Mouse (Mus musculus) NIH3T3 (cell line): ENCODE data around the gene Gcgr.
"Not testable (repeated sequence)": the region's sequence is repeated elsewhere in the genome, so short reads cannot be mapped to it uniquely, and the experiment has no call there.

Source experiments
- DNase-seq: peaks from one replicate; pipeline ENCODE4 v3.0.0-alpha.2; 2012; ENCODE audit warnings: low read depth

Gene Gcgr

DNA sequence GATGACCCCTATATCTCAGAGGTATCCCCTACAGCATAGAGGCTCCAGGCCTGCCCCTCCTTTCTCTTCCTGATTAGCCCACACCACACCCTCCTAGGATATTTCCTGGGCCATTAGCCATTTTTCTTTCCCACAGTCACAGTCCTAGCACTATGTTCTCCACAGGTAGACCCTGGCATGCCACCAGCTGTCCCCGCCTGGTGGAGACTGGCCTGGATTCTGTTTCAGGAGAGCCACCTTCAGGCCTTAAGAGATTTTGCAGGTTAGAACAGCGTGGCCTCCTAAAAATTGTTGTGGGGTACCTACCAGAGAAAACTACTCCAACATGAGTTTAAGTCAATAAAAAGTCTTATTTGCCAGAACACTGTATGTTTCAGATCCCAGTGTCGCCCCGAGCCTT is 23.6 kb upstream of the Gcgr start:
- DNase-seq: no peak

DNA sequence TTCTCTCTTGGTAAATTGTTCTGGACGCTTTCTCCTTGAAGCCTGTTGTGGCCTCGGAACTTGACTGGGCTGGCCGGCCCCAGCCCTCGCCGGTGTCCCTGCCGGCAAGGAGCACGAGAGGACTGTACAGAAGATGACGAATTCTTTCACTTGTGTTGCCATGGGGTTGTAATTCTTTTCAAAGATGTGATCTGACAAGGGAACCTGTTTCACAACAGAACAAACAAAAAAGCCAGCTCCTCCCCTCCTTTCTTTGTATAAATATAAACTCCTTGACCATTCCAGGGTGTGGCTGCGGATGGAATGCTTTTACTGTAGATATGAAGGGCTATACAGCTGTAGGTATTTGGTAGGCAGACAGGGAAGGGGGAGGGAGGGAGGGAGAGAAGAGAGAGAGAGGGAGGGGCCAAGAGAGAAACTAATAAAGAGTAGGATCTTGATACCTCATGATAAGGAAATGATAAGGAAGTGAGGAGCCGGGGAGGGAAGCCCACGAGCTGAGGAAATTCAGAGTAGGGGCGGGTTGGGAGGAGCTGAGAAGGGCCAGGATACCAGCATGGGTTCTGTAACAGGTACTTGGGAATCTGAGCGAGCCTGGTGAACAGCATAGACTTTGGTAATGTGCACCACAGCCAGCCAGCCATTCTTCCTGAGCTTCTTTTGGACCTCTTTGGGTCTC is 22.7 kb upstream of the Gcgr start:
- DNase-seq: no peak

DNA sequence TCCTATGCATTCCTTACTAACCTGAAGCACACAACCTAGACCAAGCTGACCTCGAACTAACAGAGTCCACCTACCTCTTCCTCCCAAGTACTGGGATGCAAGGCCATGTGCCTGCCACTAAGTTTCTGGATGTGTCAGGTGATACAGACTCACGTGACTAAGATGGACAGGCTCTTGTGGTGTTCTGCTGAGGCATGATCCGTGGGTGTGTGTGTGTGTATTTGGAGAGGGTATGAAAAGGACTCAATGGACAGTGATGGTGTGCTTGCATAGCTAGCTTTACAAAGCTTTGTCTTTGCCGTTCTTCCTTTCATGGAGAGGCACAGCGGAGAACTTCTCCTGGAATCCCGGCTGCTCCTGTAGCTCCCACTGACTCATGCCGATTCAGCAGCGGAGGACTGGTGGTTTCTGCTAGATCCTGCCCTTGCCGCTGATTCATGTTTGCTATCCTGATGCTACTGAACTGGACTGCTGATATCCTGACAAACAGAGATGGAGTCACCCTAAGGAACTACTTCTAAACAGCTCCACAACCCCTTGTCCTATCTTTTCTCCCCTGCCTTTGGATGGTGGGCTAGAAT is 22.1 kb upstream of the Gcgr start:
- peak; percentile 77 for DNase-seq

DNA sequence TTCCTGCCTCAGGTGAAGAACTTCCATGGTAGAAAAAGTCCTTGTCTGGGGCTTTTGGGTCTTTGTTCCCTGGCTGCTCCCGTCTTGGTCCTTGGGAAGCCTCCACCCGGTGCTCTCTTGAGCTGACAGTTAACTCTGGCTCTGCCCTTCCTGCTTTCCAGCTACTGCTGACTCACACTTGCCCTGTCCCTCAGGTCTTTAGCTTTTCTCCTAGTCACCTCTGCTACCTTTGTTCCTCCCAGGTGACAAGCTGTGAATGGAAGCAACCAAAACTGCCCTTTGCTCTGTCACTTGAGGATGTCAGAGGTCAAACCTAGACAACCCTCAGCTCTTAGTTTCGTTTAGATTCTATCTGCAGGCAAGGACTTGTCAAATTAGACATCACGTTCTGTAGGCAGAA is 20.6 kb upstream of the Gcgr start:
- no peak for DNase-seq

DNA sequence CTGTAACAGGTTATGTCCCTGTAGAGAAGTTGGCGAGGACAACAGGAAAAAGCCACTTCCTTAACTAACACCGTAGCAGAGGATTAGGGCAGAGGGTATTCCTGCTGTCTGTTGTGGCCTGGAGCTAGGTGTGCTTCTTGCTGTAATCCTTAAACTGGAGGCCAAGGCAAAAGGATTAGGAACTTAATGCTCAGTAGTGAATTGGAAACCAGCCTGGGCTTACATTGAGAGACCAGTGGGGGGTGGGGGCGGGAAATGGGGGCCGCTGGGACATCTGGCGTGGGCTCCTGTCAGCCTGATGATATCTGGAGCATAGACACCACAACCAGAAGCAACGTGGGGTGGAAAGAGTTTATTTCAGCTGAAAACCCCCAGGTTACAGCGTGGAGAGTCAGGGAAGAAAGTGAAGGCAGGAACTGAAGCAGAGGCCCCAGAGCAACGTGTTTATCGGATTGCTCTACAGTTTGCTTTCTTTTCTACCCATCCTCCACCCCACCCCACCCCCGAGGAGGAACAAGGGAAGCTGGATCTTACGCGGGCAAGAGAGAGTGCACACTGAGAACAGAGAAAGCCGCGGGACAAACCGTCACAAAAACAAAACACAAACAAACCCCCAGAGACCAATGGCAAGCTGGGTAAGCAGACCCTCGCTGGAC is 20.0 kb upstream of the Gcgr start:
- DNase-seq: peak; percentile 44

DNA sequence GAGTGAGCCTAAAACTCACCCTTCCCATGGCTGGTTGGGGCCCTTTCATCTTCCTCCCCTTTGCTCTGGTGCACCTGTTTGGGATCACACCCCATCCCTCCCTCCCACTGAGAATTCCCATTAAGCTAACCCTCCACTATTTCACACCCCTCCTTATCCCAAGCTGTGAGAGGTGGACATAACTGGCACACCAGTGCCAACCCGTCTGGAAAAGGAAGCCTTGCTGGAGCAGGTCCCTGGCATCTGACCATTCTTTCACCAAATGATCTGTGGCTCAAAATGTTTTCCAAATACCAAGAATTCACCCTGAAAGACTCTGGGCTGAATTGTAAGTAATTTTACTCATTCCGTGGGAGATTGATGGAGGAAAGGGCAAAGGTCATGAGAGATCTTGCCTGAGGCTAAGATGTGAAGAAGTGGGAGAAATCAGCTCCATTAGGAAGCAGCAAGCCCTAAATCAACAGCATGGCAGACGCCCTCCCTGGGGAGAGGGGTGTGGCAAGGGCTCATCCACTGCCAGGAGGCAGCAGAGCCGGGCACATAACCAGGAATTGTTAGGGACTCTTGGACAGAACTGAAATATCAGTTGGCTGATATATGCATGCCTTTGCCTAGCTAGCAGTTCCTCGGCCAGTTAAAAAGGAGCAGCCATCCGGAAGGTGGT is 17.6 kb upstream of the Gcgr start:
- DNase-seq: peak; percentile 89

DNA sequence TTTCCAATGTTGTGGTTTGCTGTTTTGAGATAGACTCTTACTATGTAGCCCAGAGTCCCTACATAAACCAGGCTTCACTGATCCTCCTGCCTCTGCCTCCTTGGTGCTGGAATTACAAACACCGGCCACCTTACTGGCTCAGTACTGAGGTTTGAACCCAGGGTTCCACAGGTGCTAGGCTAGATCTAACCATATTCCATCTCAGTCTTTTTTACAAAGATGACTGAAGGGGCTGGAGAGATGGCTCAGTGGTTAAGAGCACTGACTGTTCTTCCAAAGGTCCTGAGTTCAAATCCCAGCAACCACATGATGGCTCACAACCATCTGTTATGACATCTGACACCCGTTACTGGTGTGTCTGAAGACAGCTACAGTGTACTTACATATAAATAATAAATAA is 16.2 kb upstream of the Gcgr start:
- DNase-seq: not testable (repeated sequence)

DNA sequence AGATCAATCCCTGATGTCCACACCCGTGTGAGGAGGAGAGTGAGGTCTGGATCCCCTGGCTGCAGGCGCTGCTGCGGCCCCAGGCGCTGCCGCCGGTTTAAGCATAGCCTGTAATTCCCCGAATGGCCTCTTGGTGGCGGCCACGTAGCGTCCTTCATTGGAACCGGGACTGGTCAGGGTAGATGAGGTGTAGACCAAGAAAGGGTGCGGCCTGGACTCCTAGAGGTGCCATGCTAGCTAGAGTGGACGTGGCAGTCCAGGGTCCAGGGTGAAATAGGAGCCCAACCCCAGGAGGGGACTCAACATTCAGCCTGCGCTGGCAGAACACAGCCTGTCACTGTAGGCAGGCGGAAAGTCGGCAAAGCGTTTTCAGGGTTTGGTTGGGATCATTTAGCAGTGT is 14.9 kb upstream of the Gcgr start:
- peak; percentile 87 for DNase-seq

DNA sequence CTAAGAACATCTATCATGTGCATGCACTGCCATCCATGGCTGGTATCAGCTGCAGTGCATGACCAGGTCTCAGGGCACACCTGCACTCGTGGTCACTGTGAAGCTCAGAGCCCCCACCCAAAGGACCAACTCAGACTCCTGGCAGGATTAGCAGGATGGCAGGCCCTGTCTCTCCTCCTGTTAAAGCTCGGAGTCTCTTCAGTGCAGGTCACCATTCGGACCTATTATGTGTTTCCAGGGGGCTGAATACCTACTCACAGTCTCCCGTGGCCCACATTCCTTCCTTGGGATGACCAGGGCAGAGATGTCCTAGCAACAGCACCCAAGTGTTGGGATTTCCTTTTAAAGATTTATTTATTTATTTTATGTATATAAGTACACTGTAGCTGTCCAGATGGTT is 13.4 kb upstream of the Gcgr start:
- no peak for DNase-seq

DNA sequence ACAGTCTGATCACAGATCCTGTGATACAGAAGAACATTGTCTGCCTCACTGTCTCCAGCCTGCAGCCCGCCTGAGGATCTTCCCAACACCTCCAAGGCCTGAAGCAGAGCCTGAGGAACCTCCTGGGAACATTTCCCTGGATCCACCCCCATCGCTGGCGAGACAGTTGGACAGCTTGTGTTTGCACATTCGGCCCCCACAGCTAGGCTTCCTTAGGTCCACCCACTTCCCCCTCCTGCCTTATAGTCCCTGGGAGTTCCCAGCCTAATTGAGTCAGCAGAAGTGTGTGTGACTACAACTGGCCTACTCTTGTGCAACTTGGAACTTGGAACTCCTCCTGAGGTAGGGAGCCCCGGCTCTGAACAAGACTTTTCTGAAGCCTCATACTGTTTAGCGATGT is 12.5 kb upstream of the Gcgr start:
- DNase-seq: peak; percentile 78

DNA sequence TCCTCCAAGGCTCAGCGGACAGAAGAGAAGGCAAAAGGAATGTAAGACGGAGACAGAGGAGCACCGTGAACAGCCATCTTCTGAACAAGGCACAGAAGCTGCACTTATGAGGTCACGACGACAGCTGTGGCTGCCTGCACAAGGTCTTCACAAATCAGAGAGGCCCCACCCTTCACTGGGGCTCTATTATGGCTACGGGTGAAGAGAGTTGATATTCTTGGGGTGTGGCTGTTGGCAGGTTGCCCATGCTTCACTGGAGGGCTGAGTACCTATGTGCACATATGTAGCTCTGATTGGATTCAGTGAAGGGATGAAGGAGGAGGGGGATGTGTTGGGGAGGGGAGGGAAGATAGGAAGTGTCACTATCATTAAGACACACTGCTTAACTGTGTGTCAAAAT is 11.9 kb upstream of the Gcgr start:
- peak; percentile 37 for DNase-seq

DNA sequence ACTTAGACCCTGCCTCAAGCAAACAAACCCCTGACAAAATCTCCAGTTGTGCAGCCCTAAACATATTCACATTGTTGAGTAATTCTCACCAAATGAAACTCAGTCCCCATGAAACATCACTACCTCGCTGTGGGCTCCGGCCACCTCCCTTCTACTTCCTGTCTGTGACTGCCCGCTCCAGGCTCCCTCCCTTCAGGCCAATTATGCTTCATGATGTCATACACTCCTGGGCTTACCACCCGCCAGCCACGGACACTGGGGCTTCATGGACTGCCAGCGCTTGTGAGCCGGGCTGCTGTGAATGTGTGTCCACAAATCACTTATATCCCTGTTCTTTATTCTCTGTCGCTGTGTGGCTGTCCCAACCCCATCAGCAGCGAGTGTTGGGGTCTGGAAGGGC is 10.8 kb upstream of the Gcgr start:
- peak; percentile 69 for DNase-seq

DNA sequence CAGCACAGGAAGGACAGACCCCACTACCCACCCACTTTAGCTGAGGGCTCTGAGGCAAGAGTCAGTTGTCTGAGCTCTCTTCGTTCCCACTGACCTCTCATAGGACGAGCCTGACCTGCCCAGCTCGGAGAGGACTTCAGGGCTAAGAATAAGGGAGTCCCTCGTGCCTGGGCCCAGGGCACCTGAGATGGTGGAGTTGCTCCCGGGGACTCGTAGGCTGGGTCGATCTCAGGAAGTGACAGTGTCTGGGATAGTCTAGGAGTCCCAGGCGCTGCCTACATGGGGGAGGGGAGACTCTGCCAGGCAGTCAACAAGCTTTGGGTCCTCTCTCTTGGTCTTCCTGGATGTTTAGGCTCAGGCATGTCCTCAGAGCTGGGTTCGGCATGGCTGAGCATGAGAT is 10.0 kb upstream of the Gcgr start:
- no peak for DNase-seq

DNA sequence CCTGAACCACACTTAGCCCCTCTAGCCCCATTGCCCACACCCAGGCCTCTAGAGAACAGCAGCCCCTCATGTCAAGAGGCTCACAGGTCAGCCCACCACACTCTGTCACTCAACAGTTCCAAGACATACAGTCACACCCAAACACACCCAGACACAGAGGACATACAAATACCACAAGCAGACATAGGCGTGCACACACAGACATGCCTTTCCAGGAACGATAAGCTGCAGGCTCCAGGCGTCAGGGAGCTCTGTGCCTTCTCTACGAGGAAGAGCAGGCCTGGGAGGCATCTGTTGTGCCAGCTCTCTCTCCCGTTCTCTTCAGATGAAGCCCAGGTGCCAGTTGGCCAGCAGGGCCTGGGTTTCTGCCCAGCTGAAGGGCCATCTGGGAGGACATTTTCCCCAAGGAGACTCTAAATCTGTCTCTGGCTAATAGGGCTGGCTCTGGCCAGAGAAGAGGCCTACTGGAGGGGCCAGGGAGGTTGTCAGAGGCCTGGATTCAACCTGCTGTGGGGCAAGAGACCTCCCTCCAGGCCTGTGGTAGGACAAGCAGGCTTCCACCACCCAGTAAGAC is 9.4 kb upstream of the Gcgr start:
- no peak for DNase-seq

DNA sequence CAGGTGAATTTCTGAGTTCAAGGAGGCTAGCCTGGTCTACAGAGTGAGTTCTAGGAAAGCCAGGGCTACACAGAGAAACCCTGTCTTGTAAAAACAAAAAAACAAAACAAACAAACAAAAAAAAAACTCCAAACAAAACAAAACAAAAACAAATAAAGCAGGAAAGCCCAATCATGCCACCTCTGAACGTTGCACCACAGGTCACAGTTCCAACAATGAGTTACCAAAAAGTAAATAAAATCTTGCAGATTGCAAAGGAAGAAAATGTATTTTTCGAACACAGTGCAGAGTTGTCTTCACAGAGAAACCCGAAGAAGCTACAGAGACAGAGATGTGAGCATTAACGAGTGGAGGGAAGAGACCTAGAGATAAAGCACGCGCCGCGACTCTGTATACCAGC is 7.9 kb upstream of the Gcgr start:
- no peak for DNase-seq

DNA sequence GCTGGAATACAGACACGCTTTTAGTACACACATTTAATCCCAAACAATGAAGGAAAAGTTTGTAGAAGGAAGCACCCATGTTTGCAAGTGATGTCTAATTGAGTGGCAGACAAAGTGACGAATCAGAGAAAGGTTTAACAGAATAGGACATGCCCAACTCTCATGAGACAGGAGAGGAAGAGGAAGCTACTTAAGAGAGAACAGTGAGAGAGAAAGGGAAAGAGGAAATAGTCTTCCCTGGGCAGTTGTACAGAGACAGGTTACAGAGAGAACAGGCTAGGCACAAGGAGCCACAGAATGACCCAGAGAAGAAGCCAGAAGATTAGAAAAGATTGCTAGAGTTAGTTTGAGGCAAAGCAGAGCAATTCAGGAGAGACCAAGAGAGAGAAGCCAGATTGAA is 4.5 kb upstream of the Gcgr start:
- peak; percentile 36 for DNase-seq

DNA sequence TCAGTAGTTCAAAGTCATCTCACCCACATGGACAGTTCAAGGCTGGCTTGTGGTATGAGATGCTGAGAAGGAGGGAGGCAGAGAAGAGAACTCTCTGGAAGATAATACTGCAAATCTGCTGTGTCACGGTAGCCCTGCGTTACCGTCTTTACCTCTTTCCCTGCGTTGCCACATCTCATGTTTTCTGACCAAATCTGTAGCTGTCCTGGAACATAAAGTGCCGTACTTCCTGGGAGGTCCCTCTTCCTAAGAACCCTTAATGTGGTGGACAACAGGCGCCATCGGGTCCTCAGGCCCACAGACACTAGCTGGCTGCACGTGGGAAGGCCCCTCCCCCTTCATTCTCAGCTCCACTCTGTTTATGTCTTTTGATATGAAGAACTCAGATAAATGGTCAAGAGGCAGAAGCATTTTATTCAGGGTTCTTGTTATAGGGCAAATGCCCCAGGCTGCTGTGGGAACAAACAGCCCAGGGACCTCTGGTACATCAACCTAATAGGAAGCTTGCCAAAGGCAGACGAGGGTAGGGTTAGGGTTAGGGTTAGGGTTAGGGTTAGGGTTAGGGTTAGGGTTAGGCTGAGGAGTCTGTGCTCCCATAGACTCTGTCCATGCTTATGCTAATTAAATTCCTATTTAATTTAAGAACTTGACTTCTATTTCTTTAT is 2.7 kb upstream of the Gcgr start:
- DNase-seq: no peak

DNA sequence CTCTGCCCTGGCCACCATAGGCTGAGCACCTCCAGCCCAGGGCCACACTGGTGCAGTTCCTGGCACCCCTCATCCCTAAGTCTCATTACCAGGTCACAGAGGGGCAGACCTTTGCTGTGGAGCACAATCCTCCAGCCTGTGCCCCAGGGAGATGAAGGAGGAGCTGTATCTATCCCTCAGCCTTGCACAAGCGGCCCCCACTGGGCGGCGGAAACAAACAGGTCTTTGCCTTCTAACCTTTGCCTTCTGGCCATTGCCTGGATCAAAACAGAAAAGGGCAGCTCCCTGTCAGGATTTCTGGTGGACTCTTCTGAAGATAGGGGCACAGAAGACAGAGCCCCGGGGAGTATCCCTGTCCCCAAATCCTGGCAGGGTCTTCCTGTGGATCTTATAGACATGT is 1.6 kb upstream of the Gcgr start:
- no peak for DNase-seq

DNA sequence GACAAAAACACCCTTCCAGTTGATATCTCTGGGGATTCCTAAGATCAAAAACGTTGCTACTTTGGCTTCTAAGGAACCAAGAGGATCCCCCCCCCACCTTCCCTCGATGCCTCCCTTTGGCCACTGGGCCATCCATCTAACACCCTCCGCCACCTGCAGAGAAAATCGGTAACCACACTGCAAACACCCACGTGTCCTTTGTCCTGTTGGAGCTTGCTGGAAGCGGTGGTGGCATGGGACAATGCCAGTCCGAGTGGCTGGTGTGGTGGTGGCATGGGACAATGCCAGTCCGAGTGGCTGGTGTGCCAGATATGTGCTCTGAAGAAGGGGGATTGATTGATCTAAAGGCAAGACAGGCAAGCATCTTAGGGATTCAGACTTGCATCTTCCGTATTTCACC is 1.1 kb downstream of the Gcgr start:
- no peak for DNase-seq

DNA sequence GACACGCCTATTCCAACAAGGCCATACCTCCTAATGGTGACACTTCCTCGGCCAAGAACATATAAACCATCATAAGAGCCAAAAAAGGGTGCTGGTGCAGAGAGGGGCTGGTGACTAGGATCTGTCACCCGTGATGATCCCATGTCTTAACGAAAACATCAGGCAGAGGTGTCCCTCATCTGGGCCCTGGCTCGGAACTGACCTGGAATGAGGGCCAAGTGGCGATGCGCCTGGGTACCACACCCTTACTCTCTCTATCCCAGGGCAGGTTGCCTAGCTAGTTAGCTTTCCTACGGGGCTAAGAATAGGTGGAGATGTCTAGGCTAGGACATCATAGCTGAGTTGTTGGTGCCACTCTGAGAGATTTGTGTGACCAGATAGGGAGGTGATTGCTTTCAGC is 3.6 kb downstream of the Gcgr start:
- DNase-seq: no peak

DNA sequence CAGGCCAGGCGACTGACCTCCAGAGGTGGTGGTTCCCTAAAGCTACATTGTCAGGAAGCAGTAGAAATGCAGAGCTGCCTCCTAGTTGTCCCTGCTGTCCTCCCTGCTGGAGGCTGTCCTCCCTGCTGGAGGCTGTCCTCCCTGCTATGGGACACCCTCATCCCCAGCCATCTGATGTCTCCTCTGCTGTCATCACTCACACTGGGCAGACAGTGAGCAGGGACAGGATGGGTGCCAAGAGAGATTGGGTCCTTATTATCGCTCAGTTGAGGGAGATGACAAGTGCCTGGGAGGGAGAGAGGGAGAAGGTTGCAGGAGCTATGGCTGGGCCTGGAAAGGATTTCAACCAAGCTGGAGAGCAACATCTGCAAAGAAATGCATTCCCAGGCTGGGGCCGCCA is 4.6 kb downstream of the Gcgr start:
- no peak for DNase-seq

DNA sequence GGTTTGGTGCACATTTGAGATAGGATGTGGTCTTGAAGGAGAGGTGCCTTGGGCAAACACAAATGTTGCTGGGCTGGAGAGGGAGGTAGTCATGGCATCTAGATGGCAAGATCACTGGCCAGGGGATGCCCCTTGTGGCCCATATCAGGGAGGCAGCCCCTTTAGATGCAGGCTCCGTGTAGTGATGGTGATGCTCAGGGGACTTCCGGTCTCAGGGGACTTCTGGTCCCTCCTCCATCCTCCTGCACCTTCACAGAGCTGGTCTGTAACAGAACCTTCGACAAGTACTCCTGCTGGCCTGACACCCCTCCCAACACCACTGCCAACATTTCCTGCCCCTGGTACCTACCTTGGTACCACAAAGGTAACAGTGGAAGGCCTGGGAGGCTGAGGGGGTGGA is 5.3 kb downstream of the Gcgr start:
- no peak for DNase-seq
